Mouse (Mus musculus) small intestine, adult 2 months (tissue): ENCODE data around the gene Rnf212b.

Experiments
- CTCF ChIP-seq: fragments of 200-500 bp; IDR thresholded peaks from 2 replicates; pipeline ENCODE4 v1.5.1; 2012; ENCODE audit warnings: low read depth, mild to moderate bottlenecking, control low read depth, inconsistent platforms, low read length, moderate library complexity, mixed read lengths; ENCODE audit not compliant: insufficient replicate concordance, insufficient read length; ENCODE audit errors: extremely low read depth
- POLR2A ChIP-seq: fragments of 200-500 bp; IDR thresholded peaks from 2 replicates; pipeline ENCODE4 v1.6.1; 2012; ENCODE audit warnings: low read depth, mild to moderate bottlenecking, control low read depth, inconsistent platforms, low read length, moderate library complexity

- TF ChIP-seq CTCF (peak; percentile 73; the same call in 1 of the 2 replicates), POLR2A (no peak)
Observed at GRCm38 (mm10) chr14:54787226-54787625, 26.7 kb upstream of the Rnf212b start.
